Mouse (Mus musculus): ENCODE data around the gene Cluh. TPM values are rescaled to one million over a fixed set of nuclear protein-coding genes. Genes with fewer than 3 reads are reported as not detected.

The Cluh gene
- polyA plus RNA-seq (2017; shearing (Covaris generic)), result 1 to 10 TPM; 6.8 to 8.1 TPM

GRCm38 (mm10) chr11:74649095-74649646 is at the start of gene Cluh:
Cluh (plus strand) TSS chr11:74649495.
- ATAC-seq, result peak; percentile 95

DNA sequence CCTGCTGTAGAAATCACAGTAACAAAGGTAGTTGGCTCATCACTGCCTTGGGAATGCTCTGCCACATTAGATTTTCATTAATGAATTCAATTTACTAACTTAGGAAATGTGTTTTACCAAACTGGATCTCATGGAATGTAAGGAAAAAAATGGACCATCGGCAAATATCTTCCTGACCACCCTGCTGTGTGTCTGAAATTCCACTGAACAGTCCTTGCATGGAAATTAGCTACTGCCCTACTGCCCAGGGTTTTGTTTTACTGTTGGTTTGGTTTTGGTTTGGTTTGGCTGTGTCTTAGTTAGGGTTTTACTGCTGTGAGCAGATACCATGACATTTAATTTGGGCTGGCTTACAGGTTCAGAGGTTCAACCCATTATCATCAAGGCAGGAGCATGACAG is 47.0 kb upstream of the Cluh start:
- no peak for ATAC-seq

DNA sequence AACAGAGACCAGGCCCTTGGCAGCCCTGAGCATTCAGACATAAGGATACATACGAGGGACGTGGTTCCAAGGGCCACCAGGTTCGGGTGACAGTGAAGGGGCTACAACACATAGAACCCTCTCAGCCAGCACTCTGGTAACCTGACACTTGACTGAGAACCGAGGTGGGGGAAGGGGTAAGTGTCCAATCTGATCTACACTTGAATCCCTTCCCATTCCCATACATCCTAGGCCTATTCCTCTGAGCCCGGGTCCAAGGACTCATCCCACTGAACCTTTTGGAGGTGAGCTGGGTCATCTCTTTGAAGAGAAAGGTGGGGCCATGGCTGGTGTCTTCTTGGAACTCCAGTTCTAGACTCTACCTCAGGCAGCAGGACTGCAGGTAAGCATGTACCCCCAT is 39.2 kb upstream of the Cluh start:
- no peak for ATAC-seq

DNA sequence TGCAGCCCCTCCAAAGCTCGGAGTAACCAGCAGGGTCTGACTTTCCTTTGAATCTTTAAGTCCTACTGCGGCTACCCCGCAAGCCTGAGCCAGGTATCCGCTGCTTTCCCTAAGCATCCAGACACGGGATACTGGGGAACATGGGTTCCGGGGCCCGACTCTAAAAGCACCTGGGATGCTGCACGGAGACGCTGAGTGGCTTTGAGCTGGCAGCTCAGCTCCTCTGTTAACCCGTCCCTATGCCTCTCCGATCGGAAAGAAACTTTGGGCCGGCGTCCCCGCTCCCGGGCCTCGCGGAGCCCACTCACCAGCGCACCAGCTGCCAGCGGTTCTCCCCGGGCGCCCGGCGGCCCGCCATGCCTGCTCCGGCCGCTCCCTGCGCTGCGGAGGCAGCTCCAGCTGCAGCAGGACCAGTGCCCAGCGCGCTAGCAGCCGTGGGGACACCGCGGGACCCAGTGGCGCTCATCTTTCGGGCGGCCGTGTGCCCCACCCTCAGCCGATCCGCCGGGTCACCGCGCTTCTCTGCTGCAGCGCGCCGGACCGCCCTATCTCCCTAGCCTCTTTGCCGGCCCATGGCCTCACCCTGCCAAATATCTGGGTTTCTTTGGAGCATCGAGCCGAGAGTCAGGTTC is 38.6 kb upstream of the Cluh start, which contains the start of gene Rap1gap2:
TSS of gene Rap1gap2 (minus strand) at position 371 of the 632 bp plus-strand sequence.
- no peak for ATAC-seq

DNA sequence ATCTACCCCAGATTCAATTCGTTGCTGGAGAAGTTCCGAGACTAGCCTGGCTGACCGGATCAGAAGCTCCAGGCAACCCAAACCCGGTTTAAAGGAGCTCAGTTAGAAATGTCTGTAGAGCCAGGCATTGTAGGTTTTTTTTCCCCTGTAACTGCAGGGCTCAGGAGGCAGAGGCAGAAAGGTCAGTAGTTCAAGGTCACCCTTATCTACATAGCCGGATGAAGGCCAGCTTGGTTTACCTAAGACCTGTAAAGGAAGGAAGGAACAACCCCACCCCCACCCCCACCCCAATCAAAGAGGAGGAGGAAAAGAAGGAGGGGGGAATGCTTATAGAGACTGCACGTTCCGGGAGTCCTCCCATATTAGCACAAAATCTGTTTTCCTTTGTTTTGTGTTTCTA is 37.9 kb upstream of the Cluh start:
- ATAC-seq, result no peak

DNA sequence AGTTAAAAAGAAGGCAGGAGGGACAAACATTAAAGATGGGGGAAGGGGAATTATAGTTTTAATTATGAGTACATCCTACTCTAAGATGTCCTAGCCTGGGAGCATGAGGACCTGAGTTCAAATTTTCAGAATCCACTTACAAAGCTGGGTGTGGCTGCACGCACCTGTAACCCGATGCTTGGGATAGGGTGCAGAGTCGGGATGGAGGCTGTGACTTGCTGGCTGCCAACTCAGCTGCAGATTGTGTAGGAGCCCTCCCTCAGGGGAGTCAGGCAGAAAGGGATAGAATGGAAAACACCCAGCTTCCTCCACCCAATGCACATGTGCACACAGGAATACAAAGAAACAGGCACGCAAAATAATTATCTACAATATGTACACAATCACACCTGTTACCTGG is 35.9 kb upstream of the Cluh start:
- no peak for ATAC-seq

DNA sequence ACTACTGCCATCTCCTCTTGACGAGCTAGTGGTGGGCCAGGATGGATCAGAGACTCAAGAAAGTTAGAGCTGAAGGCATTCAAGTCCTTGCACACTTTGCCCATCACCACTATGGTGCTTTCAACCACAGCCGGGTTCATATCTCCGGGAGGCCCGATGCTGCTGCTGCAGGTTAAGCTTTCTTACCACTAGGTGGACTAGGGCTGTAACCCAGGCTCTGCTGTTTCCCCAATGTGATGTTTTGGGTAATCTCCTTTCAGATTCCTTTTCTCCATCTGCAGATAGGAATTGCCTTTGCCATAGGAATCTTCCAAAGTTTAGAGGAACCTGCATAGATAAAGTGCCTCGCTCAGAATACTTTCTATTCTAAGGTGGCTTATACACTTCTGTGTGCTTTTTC is 33.7 kb upstream of the Cluh start:
- ATAC-seq, result no peak

DNA sequence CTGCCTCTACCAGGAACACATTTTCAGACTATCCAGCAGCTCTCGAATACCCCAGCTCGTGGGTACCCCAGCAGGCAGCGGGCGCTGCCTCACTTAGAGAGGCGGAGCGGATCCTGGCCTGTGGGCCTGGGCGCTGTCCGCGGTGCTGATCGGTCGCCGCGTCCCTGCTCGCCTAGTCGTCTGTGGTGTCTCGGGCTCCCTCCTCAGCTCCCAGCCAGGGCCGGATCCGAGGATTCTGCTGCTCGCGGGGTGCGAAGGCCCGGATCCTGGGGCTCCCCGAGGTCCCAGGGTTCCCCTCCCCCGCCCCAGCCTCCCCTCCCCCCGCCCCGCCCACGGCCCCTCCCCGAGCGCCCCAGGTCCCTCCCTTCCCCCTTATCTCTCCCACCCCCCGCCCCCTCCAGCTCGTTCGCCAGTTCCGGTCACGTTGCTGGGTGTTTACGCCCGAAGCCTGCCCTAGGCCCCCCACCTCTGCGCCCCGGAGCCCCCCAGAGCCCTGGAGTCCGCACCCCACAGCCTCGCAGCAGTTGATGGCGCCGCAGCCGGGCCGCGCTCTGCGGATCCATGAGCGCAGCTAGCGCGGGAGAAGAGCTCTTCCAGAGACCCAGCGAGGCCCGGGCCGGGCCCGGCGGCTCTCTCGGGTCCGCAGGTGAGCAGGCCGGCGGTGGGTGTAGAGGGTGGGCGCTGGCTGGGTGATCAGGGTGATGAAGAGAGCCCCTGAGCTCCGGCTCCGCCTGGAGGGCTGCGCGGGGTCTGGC is 29.9 kb upstream of the Cluh start, which contains the start of gene Ccdc92b:
TSS of gene Ccdc92b (plus strand) at position 405 of the 755 bp plus-strand sequence.
- ATAC-seq, result no peak

DNA sequence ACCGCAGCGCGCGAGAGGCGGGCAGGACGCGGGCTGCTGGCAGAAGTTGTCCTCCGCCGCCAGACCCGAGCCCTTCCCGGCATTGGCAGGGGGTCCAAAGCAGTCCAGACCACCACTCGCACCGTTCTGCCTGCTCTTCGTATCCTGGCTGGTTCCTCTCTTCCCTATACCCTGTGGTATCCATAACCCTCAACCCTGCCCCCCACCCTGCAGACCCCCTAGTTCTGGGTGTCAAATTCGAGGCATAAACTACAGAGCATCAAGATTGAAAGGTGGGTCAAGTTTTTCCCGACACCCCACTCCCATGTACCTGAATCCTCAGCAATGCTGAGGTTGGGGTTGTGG is 29.4 kb upstream of the Cluh start:
- ATAC-seq, result no peak

- no peak for ATAC-seq
These were observed 27.2 kb upstream of the Cluh start for GRCm38 (mm10) chr11:74621974-74622669.

- ATAC-seq, result no peak
These were observed 25.6 kb upstream of the Cluh start for GRCm38 (mm10) chr11:74623693-74624092.

DNA sequence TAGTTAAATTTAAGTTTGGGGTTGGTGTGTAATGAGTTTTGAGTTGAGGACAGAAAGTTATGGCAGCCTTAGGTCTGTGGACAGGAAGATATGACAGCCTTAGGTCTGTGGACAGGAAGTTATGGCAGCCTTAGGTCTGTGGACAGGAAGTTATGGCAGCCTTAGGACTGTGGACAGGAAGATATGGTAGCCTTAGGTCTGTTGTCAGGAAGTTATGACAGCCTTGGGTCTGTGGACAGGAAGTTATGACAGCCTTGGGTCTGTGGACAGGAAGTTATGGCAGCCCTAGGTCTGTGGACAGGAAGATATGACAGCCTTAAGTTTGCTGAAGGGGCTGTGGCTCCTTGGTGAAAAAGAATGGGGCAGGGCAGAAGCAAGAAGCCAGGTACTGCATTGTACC is 24.0 kb upstream of the Cluh start:
- ATAC-seq, result no peak

GRCm38 (mm10) chr11:74627481-74627880 is 21.8 kb upstream of the Cluh start:
- no peak for ATAC-seq

GRCm38 (mm10) chr11:74631880-74632789 is 17.2 kb upstream of the Cluh start:
- ATAC-seq, result no peak

- ATAC-seq, result peak; percentile 63
These were observed 14.6 kb upstream of the Cluh start for GRCm38 (mm10) chr11:74634490-74635275.

GRCm38 (mm10) chr11:74637486-74637885 is 11.8 kb upstream of the Cluh start:
- ATAC-seq, result no peak

- peak; percentile 28 for ATAC-seq
These were observed 11.1 kb upstream of the Cluh start for GRCm38 (mm10) chr11:74637971-74638790.

GRCm38 (mm10) chr11:74638791-74639411 is 10.4 kb upstream of the Cluh start:
- no peak for ATAC-seq

- no peak for ATAC-seq
These were observed 9.7 kb upstream of the Cluh start for GRCm38 (mm10) chr11:74639628-74640027.

DNA sequence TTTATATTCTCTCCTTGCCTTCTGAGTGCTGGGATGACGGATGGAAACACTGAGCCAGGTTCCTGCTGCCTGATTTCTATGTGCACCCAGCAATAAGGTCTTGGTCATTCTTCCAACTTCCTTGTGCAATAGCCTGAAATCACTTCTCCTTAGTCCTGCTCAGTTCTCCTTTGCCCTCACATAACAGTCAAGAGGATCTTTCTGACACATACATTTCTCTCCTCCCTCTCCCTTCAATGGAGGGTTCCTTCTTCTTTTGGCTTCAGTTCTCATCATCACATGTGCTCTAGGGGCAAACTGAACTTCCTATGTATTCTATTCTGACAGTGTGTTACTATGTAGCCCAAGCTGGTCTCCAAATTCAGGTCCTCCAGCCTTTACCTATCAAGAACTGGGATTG is 1.3 kb upstream of the Cluh start:
- ATAC-seq, result no peak
